Mouse (Mus musculus) kidney, postnatal 36 days (tissue): ENCODE data around the gene Mpig6b.

Experiments used
- DNase-seq, 2 experiments: peaks; one replicate each; pipeline ENCODE4 v3.0.0; 2021 to 2022; ENCODE audit warnings: mixed read lengths in 2 of 2

Gene Mpig6b

DNA sequence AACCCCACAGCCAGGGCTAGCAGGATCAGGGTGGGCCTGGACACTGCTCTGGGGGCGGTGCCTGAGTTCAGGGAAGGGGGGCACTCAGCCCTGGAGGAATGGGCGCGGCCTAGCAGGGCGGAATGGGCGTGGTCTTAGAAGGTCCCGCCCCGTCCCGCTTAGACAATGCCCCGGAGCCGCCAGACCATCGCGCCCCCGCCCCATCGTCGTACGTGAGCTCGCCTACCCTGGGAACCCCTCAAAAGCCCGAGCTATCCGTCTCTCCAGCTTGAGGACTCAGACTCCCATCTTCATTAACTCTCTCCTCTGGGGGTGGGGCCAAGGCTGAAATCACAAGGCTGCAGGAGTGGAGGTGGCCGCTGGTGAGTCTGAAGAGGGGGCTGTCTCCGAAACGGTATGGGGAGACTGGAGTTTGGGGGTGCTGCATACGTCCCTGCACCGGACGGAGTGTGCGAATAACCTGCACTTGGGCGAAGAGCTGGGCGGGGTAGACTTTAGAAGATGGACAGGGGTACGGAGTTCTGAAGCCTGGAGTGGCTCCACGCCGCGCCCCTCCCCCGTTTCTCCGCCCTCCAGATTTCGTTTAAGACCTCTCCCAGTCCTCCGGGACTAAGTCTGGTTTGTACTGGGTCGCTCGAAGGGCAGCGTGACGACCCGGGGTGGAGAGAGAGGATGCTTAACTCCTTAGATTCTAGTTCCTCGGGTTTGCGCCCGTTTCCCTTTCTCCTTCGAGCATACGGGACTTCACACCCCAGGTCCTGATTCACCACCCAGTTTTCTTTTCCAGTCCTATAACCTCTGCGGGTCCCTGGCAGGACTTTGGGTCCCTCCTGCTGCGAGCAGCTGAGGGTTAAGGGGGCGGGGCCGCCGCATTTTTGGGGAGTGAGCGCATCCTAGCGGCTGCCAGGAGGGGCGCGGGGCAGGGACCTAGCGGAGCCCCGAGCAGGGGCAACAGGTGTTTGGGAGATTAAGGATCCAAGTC, 6.8 kb downstream of the Mpig6b start, which contains the start of gene Ddah2:
Gene Ddah2, plus strand, starts transcription at position 125 of the 982 bp plus-strand sequence.
- peak; percentile 90 to 94 for DNase-seq

DNA sequence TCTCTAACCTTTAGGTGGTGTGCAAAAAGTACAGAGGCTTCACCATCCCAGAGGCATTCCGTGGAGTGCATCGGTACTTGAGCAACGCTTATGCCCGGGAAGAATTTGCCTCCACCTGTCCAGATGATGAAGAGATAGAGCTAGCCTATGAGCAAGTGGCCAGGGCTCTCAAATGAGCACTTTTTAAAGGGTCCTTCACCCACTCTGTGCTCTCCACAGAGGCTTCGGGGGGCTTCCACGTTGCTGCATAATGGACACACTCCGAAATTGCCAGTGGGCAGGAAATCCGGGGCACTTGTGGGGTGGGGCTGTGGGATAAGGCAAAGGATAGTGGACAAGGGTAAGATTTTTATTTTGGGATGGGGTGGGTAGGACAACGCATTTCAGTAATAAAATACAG, 7.7 kb downstream of the Mpig6b start:
- no peak for DNase-seq

- no peak for DNase-seq
Measured at GRCm38 (mm10) chr17:35057090-35057489, 8.9 kb downstream of the Mpig6b start.

- DNase-seq: peak in 1 of 2 experiments; percentile 35
Measured at GRCm38 (mm10) chr17:35055691-35056495, 10.1 kb downstream of the Mpig6b start.

- no peak for DNase-seq
Measured at GRCm38 (mm10) chr17:35052271-35052798, 13.6 kb downstream of the Mpig6b start.

DNA sequence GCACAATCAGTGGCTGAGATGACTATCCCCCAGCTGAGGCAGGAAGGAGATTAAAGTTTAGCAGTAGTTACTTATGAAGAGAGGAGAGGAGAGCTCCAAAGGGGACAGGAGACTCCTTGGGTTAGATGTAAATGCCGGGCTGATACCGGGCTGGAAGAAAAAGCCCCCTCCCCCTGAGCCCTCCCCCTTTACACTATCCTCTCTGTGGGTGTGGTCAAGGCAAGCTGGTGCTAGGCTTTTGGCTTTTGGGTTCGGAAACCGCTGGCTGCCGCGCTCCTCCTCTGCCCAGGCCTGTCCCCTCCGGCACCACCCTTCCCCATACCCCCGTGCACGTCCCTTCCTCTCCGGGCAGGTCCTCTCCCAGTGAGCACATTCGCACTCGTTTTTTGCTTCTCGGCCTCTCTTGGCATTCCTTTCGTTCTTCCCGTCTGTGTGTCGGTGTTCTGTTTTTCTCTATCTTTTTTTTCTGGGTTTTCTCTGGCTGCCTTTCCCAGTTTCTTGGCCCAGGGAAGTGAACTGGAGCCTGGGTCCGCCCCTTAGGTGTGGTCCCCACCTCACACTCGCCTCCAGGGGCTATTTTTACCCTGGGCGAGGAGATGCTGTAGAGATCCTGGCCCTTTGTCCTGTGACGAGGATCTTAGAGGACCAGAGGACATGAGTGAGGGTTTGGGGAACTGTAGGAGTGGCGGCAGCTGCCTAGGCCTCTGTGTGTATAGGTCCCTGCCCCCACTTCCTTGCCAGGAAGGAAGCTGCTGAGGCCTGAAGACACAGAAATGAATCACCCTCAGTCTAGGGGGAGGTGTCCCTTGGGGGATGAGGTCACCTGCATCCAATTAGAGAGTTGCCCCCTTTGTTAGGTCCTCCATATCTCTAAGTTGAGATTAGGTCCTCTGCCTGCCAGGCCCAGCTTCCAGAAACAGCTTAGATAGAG, 14.6 kb downstream of the Mpig6b start:
- DNase-seq: peak; percentile 83 to 87

GRCm38 (mm10) chr17:35050126-35050750, 15.7 kb downstream of the Mpig6b start:
- DNase-seq: peak; percentile 83 to 89

DNA sequence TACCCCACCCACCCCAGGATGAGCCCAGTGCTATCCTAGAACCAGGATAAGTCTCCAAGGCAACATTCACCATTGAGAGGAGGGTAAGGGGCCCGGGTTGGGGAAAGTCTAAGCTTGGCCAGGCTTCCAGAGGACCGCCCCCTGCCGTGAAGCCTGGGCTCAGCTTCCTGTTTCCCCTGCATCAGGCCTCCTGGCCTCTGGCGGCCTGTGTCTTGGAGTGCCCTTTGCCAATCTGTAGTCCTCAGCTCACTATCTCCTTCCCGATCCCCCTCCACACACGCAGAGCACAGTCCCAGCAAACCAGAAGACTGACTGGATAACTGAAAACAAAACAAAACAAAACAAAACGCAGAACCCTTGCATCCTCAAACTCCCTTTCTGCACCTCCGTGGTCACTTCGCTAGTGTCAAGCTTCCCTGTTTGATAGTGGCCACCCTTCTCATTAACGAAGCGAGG, 16.4 kb downstream of the Mpig6b start, which contains the start of gene Clic1:
Gene Clic1, plus strand, starts transcription at position 406 of the 456 bp plus-strand sequence.
- peak; percentile 54 to 74 for DNase-seq

- peak in 1 of 2 experiments; percentile 13 for DNase-seq
Measured at GRCm38 (mm10) chr17:35048932-35049440, 17.0 kb downstream of the Mpig6b start.

GRCm38 (mm10) chr17:35048149-35048931, 17.6 kb downstream of the Mpig6b start:
- DNase-seq: peak; percentile 33 to 42

DNA sequence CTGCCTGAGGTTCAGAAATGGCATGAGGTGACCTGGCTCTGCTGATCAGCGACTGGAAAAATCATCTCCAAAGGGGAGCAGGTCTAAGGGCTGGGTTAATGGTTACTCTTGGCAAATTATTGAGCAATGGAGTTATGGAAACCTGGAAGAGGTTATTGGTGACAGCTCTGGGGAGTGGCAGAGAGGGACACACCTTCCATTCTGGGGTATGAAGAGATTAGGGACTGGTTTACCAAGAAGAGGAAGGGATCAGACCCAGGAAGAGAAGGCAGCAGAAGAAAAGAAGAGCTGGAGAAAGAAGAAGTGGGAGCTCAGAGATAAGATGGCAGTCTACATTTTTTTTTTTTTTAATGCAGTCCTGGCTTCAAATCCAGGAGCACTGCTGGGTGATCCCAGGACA, 18.3 kb downstream of the Mpig6b start:
- DNase-seq: peak; percentile 67 to 89

- DNase-seq: peak; percentile 98
Measured at GRCm38 (mm10) chr17:35046681-35047455, 19.1 kb downstream of the Mpig6b start, which contains the start of gene Msh5. Msh5 (minus strand) TSS chr17:35046745.

DNA sequence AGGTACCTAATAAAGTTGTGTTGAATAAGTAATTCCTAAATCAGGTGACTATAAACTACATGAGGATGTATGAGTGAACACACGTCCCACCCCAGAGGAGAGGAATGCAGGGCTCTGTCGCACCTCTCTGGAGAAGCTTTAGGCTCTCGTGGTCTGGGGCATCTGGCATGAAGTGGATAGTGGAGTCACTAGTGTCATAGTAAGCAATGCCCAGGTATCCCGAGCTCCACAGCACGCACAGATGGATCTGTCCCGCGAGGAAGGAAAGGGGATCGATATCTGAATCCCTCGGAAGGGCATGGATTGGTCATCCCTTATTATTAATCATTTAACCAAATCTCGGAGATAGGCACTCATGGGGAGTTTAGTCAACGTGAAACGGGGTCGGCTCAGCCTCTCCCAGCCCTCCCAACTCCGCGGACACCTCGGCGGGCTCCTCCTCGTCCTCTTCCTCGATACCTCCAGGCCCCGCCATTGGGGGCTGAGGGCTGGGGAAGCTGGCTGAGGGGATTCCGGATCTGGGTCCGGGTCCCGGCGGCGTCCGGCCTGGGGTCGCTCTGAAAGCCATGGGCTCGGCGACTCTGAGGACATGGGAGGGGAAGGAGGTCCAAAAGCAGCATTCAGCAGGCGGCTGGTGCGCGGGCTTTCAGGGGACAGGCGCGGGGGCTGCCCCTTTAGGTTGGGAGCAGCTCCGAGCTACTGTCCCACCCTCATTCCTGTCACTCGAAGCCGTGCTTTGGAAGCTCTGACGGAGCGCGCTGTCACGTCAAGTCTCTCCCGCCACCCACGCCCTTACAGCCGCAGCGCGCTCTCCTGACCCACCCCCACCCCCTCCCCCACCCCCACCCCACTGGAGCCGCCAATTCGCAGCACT, 19.9 kb downstream of the Mpig6b start:
- DNase-seq: no peak

GRCm38 (mm10) chr17:35044904-35045806, 20.8 kb downstream of the Mpig6b start:
- DNase-seq: no peak

DNA sequence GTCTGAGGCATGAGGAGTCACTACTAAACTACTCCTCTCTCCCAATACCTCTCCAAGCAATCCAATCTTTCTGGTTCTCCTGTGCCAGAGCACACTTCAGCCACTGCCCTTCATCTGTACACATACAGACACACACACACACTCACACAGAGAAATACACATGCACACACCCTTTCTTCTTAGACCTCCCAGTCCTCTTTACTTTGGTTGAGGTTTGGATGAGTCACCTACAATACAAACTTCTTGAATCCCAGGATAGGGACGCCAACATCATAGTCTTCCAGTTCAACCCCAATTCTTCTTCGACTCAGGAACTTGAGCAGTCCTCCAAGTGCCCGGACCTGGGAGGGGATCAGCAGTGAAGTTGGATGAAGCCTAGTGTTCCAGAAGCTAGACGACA, 22.2 kb downstream of the Mpig6b start:
- no peak for DNase-seq

- DNase-seq: no peak
Measured at GRCm38 (mm10) chr17:35039121-35039873, 26.7 kb downstream of the Mpig6b start.
